Mouse (Mus musculus): Measurements from ENCODE around the gene Ttc39a.

DNA sequence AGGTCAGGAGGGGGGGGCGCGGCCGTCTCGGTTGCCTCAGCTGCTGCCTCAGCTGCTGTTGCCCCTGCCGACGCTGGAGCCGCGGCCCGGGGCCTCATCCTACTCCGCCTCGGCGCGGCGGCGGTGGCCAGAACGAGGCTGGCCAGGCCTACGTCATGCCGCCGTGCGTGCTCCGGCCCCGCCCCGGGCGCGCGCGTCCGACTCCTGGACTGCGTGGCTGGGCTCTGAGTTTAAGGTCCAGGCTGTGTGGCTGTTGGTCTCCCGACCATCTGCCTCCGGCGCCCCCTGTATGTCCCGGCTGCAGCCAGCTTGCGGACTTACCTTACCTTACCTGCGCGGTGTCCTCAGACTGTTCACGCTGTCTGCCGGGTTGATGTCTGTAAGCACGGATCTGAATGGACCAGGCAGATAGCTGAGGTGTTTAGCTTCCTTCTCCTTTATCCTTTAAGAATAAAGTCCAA lies 70.2 kb downstream of the Ttc39a start:
- TF ChIP-seq POLR2A (IDR thresholded peaks at IDR 0.05; ENCODE audit: insufficient read length, low read depth) = peak; percentile 83
- peak in 2 of 3 experiments; percentile 82 to 94 for TF ChIP-seq MYOD1 (IDR thresholded peaks at IDR 0.05; ENCODE audit: control insufficient read depth in 1 of 3, insufficient read length in 2 of 3, low read depth in 2 of 3)
- TF ChIP-seq TCF12 (IDR thresholded peaks at IDR 0.05; ENCODE audit: insufficient read depth, poor library complexity, severe bottlenecking) = peak; percentile 32
- TF ChIP-seq MAX (IDR thresholded peaks at IDR 0.05; ENCODE audit: low read depth) = no peak
- no peak for TF ChIP-seq SRF (IDR thresholded peaks at IDR 0.05; ENCODE audit: control insufficient read depth, insufficient read length, low read depth)
